Mouse (Mus musculus): ENCODE data around the gene Cped1. TPM values are rescaled to one million over a fixed set of nuclear protein-coding genes. Genes with fewer than 3 reads are reported as not detected.

Gene Cped1
- polyA plus RNA-seq, 1 experiment from 2014 or later = 5.0 TPM

DNA sequence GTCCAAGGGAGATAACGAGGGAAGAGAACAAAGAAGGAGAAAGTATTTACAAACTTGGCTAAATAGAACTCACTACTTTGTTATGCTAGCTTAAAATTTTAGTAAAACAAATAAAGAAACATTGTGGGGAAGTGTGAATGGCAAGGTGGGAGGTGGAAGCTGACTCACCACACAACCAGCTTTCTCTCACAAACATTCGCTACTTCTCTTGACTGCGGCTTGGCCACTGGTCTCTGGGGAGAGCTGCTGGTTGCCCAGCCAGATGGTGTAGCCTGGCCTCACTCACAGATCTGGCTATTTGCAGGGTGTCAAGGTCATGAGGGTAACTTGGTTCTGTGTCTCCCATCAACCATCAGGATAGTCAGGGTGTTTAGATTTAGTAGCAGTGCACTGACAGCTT lies 116.2 kb downstream of the Cped1 start:
- WGBS (ENCODE audit: insufficient replicate concordance) = 60% methylated on average over 3 of the region's 3 CpGs
- no peak overlapping the region for H3K4me3 ChIP-seq (ENCODE audit: low read depth, low read length)
- H3K9ac ChIP-seq (ENCODE audit: low read depth, low read length) = no peak overlapping the region
- no peaks in the 10 kb centered on the region for H3K4me1 ChIP-seq (ENCODE audit: control insufficient read depth, low read depth, low read length)
- H3K4me2 ChIP-seq (ENCODE audit: low read depth, low read length) = no peak overlapping the region
- no peak for ATAC-seq (ENCODE audit: low read depth)
- H3K27ac ChIP-seq (ENCODE audit: low read length) = no peak overlapping the region
- H3K9me3 ChIP-seq (replicated peaks; ENCODE audit: control insufficient read depth, low read length) = no peaks in the 10 kb centered on the region
- H3K27me3 ChIP-seq (ENCODE audit: control insufficient read depth, insufficient read depth, low read depth, low read length) = no peaks in the 10 kb centered on the region
- H3K36me3 ChIP-seq (ENCODE audit: control insufficient read depth, insufficient read depth) = no peaks in the 10 kb centered on the region

DNA sequence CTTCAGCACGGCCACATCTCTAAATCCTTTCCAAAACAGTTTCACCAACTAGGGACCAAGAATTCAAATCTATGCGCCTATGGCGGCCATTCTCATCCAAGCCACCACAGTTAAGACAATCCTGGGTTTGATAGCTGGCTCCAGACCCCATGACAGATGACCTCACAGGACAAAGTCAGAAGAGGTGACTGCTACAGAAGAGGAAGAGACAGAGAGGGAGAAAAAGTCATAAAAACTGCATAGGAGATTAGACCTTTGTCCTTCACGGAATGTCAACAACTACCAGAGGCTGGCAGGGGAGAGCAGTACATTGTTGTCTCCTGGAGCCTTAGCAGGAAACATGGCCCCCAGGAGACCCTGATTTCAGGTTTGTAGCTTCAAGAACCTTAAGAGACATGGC lies 117.0 kb downstream of the Cped1 start:
- Histone ChIP-seq H3K9me3 (replicated peaks; ENCODE audit: control insufficient read depth, low read length) (no peaks in the 10 kb centered on the region), H3K4me2 (ENCODE audit: low read depth, low read length) (no peak overlapping the region), H3K4me3 (ENCODE audit: low read depth, low read length) (no peak overlapping the region), H3K4me1 (ENCODE audit: control insufficient read depth, low read depth, low read length) (no peaks in the 10 kb centered on the region), H3K36me3 (ENCODE audit: control insufficient read depth, insufficient read depth) (no peaks in the 10 kb centered on the region), H3K9ac (ENCODE audit: low read depth, low read length) (no peak overlapping the region), H3K27me3 (ENCODE audit: control insufficient read depth, insufficient read depth, low read depth, low read length) (no peaks in the 10 kb centered on the region), H3K27ac (ENCODE audit: low read length) (no peak overlapping the region)
- ATAC-seq (ENCODE audit: low read depth) = no peak
- WGBS (ENCODE audit: insufficient replicate concordance) = 63% methylated on average over 4 of the region's 4 CpGs

DNA sequence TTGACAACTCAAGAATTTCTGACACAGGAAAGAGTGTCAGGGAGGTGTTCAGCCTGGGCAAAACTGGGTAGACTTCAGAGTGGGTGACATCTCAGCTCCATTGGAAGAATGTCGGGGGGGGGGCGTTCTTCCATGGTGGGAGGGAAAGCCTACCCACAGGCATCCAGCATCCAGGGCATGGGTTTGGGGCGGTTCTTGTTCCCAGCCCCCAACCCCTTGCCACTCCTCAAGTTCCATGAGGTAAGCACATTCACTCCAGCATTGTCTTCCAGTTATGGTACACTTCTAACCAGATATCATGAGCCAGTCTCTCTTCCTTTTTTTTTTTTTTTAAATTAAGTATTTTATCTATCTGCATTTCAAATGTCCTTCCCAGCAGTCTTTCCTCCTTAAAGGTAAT lies 118.0 kb downstream of the Cped1 start:
- H3K4me3 ChIP-seq (ENCODE audit: low read depth, low read length) = no peak overlapping the region
- WGBS (ENCODE audit: insufficient replicate concordance) = 54% methylated on average over 3 of the region's 3 CpGs
- H3K9ac ChIP-seq (ENCODE audit: low read depth, low read length) = no peak overlapping the region
- H3K27me3 ChIP-seq (ENCODE audit: control insufficient read depth, insufficient read depth, low read depth, low read length) = no peaks in the 10 kb centered on the region
- no peak for ATAC-seq (ENCODE audit: low read depth)
- H3K4me1 ChIP-seq (ENCODE audit: control insufficient read depth, low read depth, low read length) = no peaks in the 10 kb centered on the region
- H3K9me3 ChIP-seq (replicated peaks; ENCODE audit: control insufficient read depth, low read length) = no peaks in the 10 kb centered on the region
- H3K4me2 ChIP-seq (ENCODE audit: low read depth, low read length) = no peak overlapping the region
- no peak overlapping the region for H3K27ac ChIP-seq (ENCODE audit: low read length)
- H3K36me3 ChIP-seq (ENCODE audit: control insufficient read depth, insufficient read depth) = no peaks in the 10 kb centered on the region

DNA sequence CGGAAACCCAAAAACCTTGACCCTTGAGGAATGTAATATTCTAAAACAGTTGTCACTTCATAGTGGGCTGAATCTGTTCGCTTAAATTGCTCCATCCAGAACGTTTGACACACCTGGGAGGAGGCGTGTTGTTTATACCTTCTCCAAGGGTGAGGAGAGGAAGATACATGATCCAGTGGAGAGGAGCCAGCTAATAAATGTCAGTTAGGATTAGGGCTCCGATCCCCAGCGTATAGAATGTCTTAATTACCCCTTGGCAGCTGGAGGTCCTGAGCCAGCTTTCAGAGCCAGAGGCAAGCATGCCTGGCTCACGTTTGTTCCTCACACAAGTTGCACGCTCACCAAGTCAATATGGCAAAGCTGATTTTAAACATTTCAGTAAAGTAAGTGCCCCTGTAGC lies 118.5 kb downstream of the Cped1 start:
- Histone ChIP-seq H3K4me1 (ENCODE audit: control insufficient read depth, low read depth, low read length) (no peaks in the 10 kb centered on the region), H3K27me3 (ENCODE audit: control insufficient read depth, insufficient read depth, low read depth, low read length) (no peaks in the 10 kb centered on the region), H3K4me3 (ENCODE audit: low read depth, low read length) (no peak overlapping the region), H3K9ac (ENCODE audit: low read depth, low read length) (no peak overlapping the region), H3K9me3 (replicated peaks; ENCODE audit: control insufficient read depth, low read length) (no peaks in the 10 kb centered on the region), H3K36me3 (ENCODE audit: control insufficient read depth, insufficient read depth) (no peaks in the 10 kb centered on the region), H3K27ac (ENCODE audit: low read length) (no peak overlapping the region), H3K4me2 (ENCODE audit: low read depth, low read length) (no peak overlapping the region)
- 55% methylated on average over 8 of the region's 8 CpGs for WGBS (ENCODE audit: insufficient replicate concordance)
- no peak for ATAC-seq (ENCODE audit: low read depth)

DNA sequence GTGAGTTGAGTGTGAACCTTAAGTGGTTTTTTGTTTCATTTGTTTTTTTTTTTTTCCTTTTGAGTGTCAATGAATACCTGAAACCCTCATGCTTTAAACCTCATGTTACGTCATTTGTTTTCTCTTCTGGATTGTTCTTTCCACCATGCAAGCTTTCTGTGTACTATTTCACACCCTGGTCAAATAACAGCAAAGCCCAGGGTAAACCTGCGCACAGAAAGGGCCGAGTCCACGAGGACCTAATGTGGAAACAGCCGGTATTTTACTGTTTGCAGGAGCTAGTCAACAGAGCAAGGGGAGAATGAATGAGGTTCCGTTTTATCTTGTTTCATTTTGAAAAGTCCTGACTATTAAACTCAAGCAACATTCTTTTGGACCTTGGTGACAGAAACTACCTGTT lies 128.4 kb downstream of the Cped1 start:
- Histone ChIP-seq H3K9me3 (replicated peaks; ENCODE audit: control insufficient read depth, low read length) (no peaks in the 10 kb centered on the region), H3K27me3 (ENCODE audit: control insufficient read depth, insufficient read depth, low read depth, low read length) (no peaks in the 10 kb centered on the region), H3K4me1 (ENCODE audit: control insufficient read depth, low read depth, low read length) (no peaks in the 10 kb centered on the region), H3K4me3 (ENCODE audit: low read depth, low read length) (no peak overlapping the region), H3K27ac (ENCODE audit: low read length) (no peak overlapping the region), H3K9ac (ENCODE audit: low read depth, low read length) (no peak overlapping the region), H3K36me3 (ENCODE audit: control insufficient read depth, insufficient read depth) (no peaks in the 10 kb centered on the region), H3K4me2 (ENCODE audit: low read depth, low read length) (no peak overlapping the region)
- ATAC-seq (ENCODE audit: low read depth) = 0 out of 2 replicates have a peak, but pooled peaks have one; percentile 37
- 54% methylated on average over 6 of the region's 6 CpGs for WGBS (ENCODE audit: insufficient replicate concordance)

DNA sequence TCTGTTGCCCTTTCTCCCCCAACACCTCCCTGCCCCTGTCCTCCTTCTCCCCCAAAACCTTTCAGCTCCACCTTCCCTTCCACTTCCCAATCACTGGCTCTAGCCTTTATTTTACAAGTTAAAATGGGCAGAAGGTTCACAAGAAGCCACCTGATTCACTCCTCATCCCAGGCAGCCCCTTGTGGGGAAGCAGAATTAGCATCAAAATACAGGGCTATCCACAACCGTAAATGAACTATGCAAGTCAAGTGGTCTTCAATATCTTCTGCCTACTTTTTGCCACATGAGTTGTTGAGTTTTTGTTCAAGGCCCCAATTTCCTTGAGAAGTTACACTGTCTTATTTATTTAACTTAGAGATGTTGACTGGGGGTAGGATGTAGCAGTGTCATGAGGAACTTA lies 131.0 kb downstream of the Cped1 start:
- Histone ChIP-seq H3K9ac (ENCODE audit: low read depth, low read length) (no peak overlapping the region), H3K27ac (ENCODE audit: low read length) (no peak overlapping the region), H3K4me2 (ENCODE audit: low read depth, low read length) (no peak overlapping the region), H3K4me1 (ENCODE audit: control insufficient read depth, low read depth, low read length) (no peaks in the 10 kb centered on the region), H3K27me3 (ENCODE audit: control insufficient read depth, insufficient read depth, low read depth, low read length) (no peaks in the 10 kb centered on the region), H3K36me3 (ENCODE audit: control insufficient read depth, insufficient read depth) (no peaks in the 10 kb centered on the region), H3K9me3 (replicated peaks; ENCODE audit: control insufficient read depth, low read length) (no peaks in the 10 kb centered on the region), H3K4me3 (ENCODE audit: low read depth, low read length) (no peak overlapping the region)
- ATAC-seq (ENCODE audit: low read depth) = no peak
- WGBS (ENCODE audit: insufficient replicate concordance) = 73% methylated on average over 1 of the region's 1 CpGs

DNA sequence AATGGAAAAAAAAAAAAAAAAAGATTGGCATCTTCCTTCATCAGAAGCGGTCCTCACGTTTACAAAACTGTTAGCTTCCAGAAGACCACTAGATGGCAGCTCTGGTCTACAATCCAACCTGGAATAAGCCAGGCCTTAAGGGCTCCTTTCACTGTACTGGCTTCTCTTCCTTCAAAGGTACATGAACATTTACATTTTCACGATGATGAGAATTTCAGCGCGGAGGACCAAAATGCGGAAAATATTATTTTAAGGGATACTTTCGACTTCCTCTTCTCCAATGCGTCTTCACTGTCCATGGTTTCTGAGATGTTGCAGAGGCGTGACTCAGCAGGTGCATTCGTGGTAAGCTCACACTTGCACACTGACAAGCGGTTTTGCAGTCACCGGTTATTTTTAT lies 136.4 kb downstream of the Cped1 start:
- Histone ChIP-seq H3K27ac (ENCODE audit: low read length) (no peak overlapping the region), H3K9me3 (replicated peaks; ENCODE audit: control insufficient read depth, low read length) (no peaks in the 10 kb centered on the region), H3K4me3 (ENCODE audit: low read depth, low read length) (no peak overlapping the region), H3K4me2 (ENCODE audit: low read depth, low read length) (no peak overlapping the region), H3K4me1 (ENCODE audit: control insufficient read depth, low read depth, low read length) (no peaks in the 10 kb centered on the region), H3K36me3 (ENCODE audit: control insufficient read depth, insufficient read depth) (no peaks in the 10 kb centered on the region), H3K9ac (ENCODE audit: low read depth, low read length) (no peak overlapping the region), H3K27me3 (ENCODE audit: control insufficient read depth, insufficient read depth, low read depth, low read length) (no peaks in the 10 kb centered on the region)
- no peak for ATAC-seq (ENCODE audit: low read depth)
- WGBS (ENCODE audit: insufficient replicate concordance) = 11% methylated on average over 12 of the region's 12 CpGs

DNA sequence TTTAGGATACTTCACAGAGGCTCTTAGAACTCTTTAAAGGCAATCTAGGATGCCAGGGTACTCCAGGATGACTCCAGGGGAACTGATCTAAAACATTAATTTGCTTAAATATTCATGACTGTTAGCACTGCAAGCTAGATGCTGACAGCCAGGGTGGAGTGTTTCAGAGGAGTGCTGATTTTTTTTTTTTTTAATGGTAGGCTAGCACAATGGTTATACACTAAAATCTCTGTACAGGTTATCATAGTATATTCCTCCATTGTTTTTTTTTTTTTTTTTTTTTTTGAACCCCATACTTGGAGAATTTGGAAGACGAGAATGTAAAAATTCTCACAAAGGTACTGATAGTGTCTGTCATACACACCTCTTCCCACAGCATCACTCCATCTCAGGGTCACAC lies 137.0 kb downstream of the Cped1 start:
- no peak overlapping the region for H3K9ac ChIP-seq (ENCODE audit: low read depth, low read length)
- no peak for ATAC-seq (ENCODE audit: low read depth)
- no peak overlapping the region for H3K27ac ChIP-seq (ENCODE audit: low read length)
- no peaks in the 10 kb centered on the region for H3K9me3 ChIP-seq (replicated peaks; ENCODE audit: control insufficient read depth, low read length)
- no peak overlapping the region for H3K4me2 ChIP-seq (ENCODE audit: low read depth, low read length)
- no peaks in the 10 kb centered on the region for H3K27me3 ChIP-seq (ENCODE audit: control insufficient read depth, insufficient read depth, low read depth, low read length)
- WGBS (ENCODE audit: insufficient replicate concordance) = 66% methylated on average over 1 of the region's 1 CpGs
- H3K4me3 ChIP-seq (ENCODE audit: low read depth, low read length) = no peak overlapping the region
- H3K4me1 ChIP-seq (ENCODE audit: control insufficient read depth, low read depth, low read length) = no peaks in the 10 kb centered on the region
- no peaks in the 10 kb centered on the region for H3K36me3 ChIP-seq (ENCODE audit: control insufficient read depth, insufficient read depth)

DNA sequence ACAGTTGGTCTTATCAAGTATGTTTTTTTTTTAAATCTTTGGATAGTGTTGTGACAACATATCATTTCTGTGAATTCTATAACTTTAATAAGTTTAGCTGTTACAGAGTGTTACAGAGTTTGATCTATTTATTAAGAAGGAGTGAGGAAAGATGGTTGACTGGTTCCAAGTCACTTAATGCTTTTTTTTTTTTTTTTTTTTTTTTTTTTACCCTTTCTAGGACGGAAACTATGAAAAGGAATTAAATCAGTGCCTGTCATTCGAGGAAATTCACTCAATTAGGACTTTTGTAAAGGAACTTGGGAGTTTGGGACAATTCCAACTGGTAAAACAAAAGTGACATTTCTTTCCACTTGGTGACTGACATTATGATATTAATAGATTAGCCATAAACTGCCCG lies 137.6 kb downstream of the Cped1 start:
- H3K9me3 ChIP-seq (replicated peaks; ENCODE audit: control insufficient read depth, low read length) = no peaks in the 10 kb centered on the region
- no peak overlapping the region for H3K9ac ChIP-seq (ENCODE audit: low read depth, low read length)
- H3K36me3 ChIP-seq (ENCODE audit: control insufficient read depth, insufficient read depth) = no peaks in the 10 kb centered on the region
- no peak overlapping the region for H3K4me2 ChIP-seq (ENCODE audit: low read depth, low read length)
- no peaks in the 10 kb centered on the region for H3K27me3 ChIP-seq (ENCODE audit: control insufficient read depth, insufficient read depth, low read depth, low read length)
- H3K27ac ChIP-seq (ENCODE audit: low read length) = no peak overlapping the region
- WGBS (ENCODE audit: insufficient replicate concordance) = 31% methylated on average over 3 of the region's 3 CpGs
- no peak overlapping the region for H3K4me3 ChIP-seq (ENCODE audit: low read depth, low read length)
- no peaks in the 10 kb centered on the region for H3K4me1 ChIP-seq (ENCODE audit: control insufficient read depth, low read depth, low read length)
- ATAC-seq (ENCODE audit: low read depth) = no peak
